Mouse (Mus musculus): ENCODE measurements around the gene Carm1. TPM values are rescaled to one million over a fixed set of nuclear protein-coding genes. Genes with fewer than 3 reads are reported as not detected.

The Carm1 gene
- polyA plus RNA-seq, 1 experiment from 2014 or later, result 78.0 TPM

- no peak for ATAC-seq (replicated peaks; ENCODE audit: low FRiP score)
- no peaks in the 10 kb centered on the region for H3K27me3 ChIP-seq (ENCODE audit: control insufficient read depth, insufficient read depth, low read length)
- WGBS, result 79% methylated on average over 5 of the region's 5 CpGs
- no peak overlapping the region for H3K4me2 ChIP-seq (ENCODE audit: low read depth, low read length, severe bottlenecking)
- no peak overlapping the region for H3K9ac ChIP-seq (ENCODE audit: low read length)
- H3K27ac ChIP-seq (ENCODE audit: low read depth, low read length), result no peak overlapping the region
- H3K36me3 ChIP-seq (ENCODE audit: control insufficient read depth, insufficient read depth, low read length), result no peaks in the 10 kb centered on the region
- no peak for DNase-seq (ENCODE audit: low spot score)
- no peak overlapping the region for H3K4me3 ChIP-seq (ENCODE audit: low read depth, low read length)
- H3K4me1 ChIP-seq (replicated peaks; ENCODE audit: control insufficient read depth, insufficient read depth, low read length), result no peaks in the 10 kb centered on the region
- no peaks in the 10 kb centered on the region for H3K9me3 ChIP-seq (ENCODE audit: control insufficient read depth, low read length)
These were observed 57.4 kb downstream of the Carm1 start for GRCm38 (mm10) chr9:21604119-21604518.

GRCm38 (mm10) chr9:21605865-21606264 is 59.2 kb downstream of the Carm1 start:
- ATAC-seq (replicated peaks; ENCODE audit: low FRiP score), result no peak

GRCm38 (mm10) chr9:21606648-21607047 is 60.0 kb downstream of the Carm1 start:
- no peak for ATAC-seq (replicated peaks; ENCODE audit: low FRiP score)
- H3K4me2 ChIP-seq (ENCODE audit: low read depth, low read length, severe bottlenecking), result no peak overlapping the region
- no peaks in the 10 kb centered on the region for H3K4me1 ChIP-seq (replicated peaks; ENCODE audit: control insufficient read depth, insufficient read depth, low read length)
- no peak for DNase-seq (ENCODE audit: low spot score)
- H3K27ac ChIP-seq (ENCODE audit: low read depth, low read length), result no peak overlapping the region
- H3K9me3 ChIP-seq (ENCODE audit: control insufficient read depth, low read length), result no peaks in the 10 kb centered on the region
- no peak overlapping the region for H3K9ac ChIP-seq (ENCODE audit: low read length)
- H3K27me3 ChIP-seq (ENCODE audit: control insufficient read depth, insufficient read depth, low read length), result no peaks in the 10 kb centered on the region
- WGBS, result 82% methylated on average over 1 of the region's 1 CpGs
- H3K4me3 ChIP-seq (ENCODE audit: low read depth, low read length), result no peak overlapping the region
- H3K36me3 ChIP-seq (ENCODE audit: control insufficient read depth, insufficient read depth, low read length), result no peaks in the 10 kb centered on the region

More at GRCm38 (mm10) chr9:21605865-21606264, 59.2 kb downstream of the Carm1 start:
- Histone ChIP-seq H3K4me2 (ENCODE audit: low read depth, low read length, severe bottlenecking) (no peak overlapping the region), H3K9me3 (ENCODE audit: control insufficient read depth, low read length) (no peaks in the 10 kb centered on the region), H3K9ac (ENCODE audit: low read length) (no peak overlapping the region), H3K36me3 (ENCODE audit: control insufficient read depth, insufficient read depth, low read length) (no peaks in the 10 kb centered on the region), H3K27me3 (ENCODE audit: control insufficient read depth, insufficient read depth, low read length) (no peaks in the 10 kb centered on the region), H3K4me1 (replicated peaks; ENCODE audit: control insufficient read depth, insufficient read depth, low read length) (no peaks in the 10 kb centered on the region), H3K4me3 (ENCODE audit: low read depth, low read length) (no peak overlapping the region), H3K27ac (ENCODE audit: low read depth, low read length) (no peak overlapping the region)
- DNase-seq (ENCODE audit: low spot score), result no peak
- WGBS, result 82% methylated on average over 5 of the region's 5 CpGs

- no peak for DNase-seq (ENCODE audit: low spot score)
- Histone ChIP-seq H3K9me3 (ENCODE audit: control insufficient read depth, low read length) (no peaks in the 10 kb centered on the region), H3K27me3 (ENCODE audit: control insufficient read depth, insufficient read depth, low read length) (no peaks in the 10 kb centered on the region), H3K9ac (ENCODE audit: low read length) (no peak overlapping the region), H3K4me1 (replicated peaks; ENCODE audit: control insufficient read depth, insufficient read depth, low read length) (no peaks in the 10 kb centered on the region), H3K4me3 (ENCODE audit: low read depth, low read length) (no peak overlapping the region), H3K36me3 (ENCODE audit: control insufficient read depth, insufficient read depth, low read length) (no peaks in the 10 kb centered on the region), H3K27ac (ENCODE audit: low read depth, low read length) (no peak overlapping the region), H3K4me2 (ENCODE audit: low read depth, low read length, severe bottlenecking) (no peak overlapping the region)
- 91% methylated on average over 1 of the region's 1 CpGs for WGBS
- ATAC-seq (replicated peaks; ENCODE audit: low FRiP score), result no peak
These were observed 63.2 kb downstream of the Carm1 start for GRCm38 (mm10) chr9:21609861-21610260.

GRCm38 (mm10) chr9:21614864-21615616 is 68.3 kb downstream of the Carm1 start:
- peaks cover 8% of the 10 kb centered on the region; the same call in 1 of the 2 replicates for H3K4me1 ChIP-seq (replicated peaks; ENCODE audit: control insufficient read depth, insufficient read depth, low read length)
- H3K4me2 ChIP-seq (ENCODE audit: low read depth, low read length, severe bottlenecking), result peak overlapping the region; percentile 73
- WGBS, result 79% methylated on average over 15 of the region's 15 CpGs
- no peak for DNase-seq (ENCODE audit: low spot score)
- no peaks in the 10 kb centered on the region for H3K9me3 ChIP-seq (ENCODE audit: control insufficient read depth, low read length)
- no peaks in the 10 kb centered on the region for H3K36me3 ChIP-seq (ENCODE audit: control insufficient read depth, insufficient read depth, low read length)
- ATAC-seq (replicated peaks; ENCODE audit: low FRiP score), result no peak
- H3K27ac ChIP-seq (ENCODE audit: low read depth, low read length), result peak overlapping the region; percentile 94
- peak overlapping the region; percentile 82 for H3K9ac ChIP-seq (ENCODE audit: low read length)
- H3K27me3 ChIP-seq (ENCODE audit: control insufficient read depth, insufficient read depth, low read length), result no peaks in the 10 kb centered on the region
- peak overlapping the region; percentile 72 for H3K4me3 ChIP-seq (ENCODE audit: low read depth, low read length)

GRCm38 (mm10) chr9:21615617-21616231 is 69.0 kb downstream of the Carm1 start, which contains the start of gene Smarca4:
Smarca4 (plus strand) TSS chr9:21616169.
- H3K27me3 ChIP-seq (ENCODE audit: control insufficient read depth, insufficient read depth, low read length), result no peaks in the 10 kb centered on the region
- H3K9ac ChIP-seq (ENCODE audit: low read length), result peak within 1 kb of the TSS; percentile 82
- H3K4me2 ChIP-seq (ENCODE audit: low read depth, low read length, severe bottlenecking), result peak within 1 kb of the TSS; percentile 73
- DNase-seq (ENCODE audit: low spot score) (peak; percentile 100), ATAC-seq (replicated peaks; ENCODE audit: low FRiP score) (peak; percentile 94)
- H3K36me3 ChIP-seq (ENCODE audit: control insufficient read depth, insufficient read depth, low read length), result no peaks in the 10 kb centered on the region
- no peaks in the 10 kb centered on the region for H3K9me3 ChIP-seq (ENCODE audit: control insufficient read depth, low read length)
- under 1% methylated on average over 35 of the region's 45 CpGs for WGBS
- peak within 1 kb of the TSS; percentile 94 for H3K27ac ChIP-seq (ENCODE audit: low read depth, low read length)
- H3K4me3 ChIP-seq (ENCODE audit: low read depth, low read length), result peak within 1 kb of the TSS; percentile 72
- H3K4me1 ChIP-seq (replicated peaks; ENCODE audit: control insufficient read depth, insufficient read depth, low read length), result peaks cover 8% of the 10 kb centered on the region; the same call in 1 of the 2 replicates

- ATAC-seq (replicated peaks; ENCODE audit: low FRiP score) (peak; percentile 86), DNase-seq (ENCODE audit: low spot score) (peak; percentile 96)
- H3K4me1 ChIP-seq (replicated peaks; ENCODE audit: control insufficient read depth, insufficient read depth, low read length), result peaks cover 8% of the 10 kb centered on the region; the same call in 1 of the 2 replicates
- H3K4me2 ChIP-seq (ENCODE audit: low read depth, low read length, severe bottlenecking), result peak overlapping the region; percentile 73
- H3K36me3 ChIP-seq (ENCODE audit: control insufficient read depth, insufficient read depth, low read length), result no peaks in the 10 kb centered on the region
- peak overlapping the region; percentile 72 for H3K4me3 ChIP-seq (ENCODE audit: low read depth, low read length)
- under 1% methylated on average over 48 of the region's 57 CpGs for WGBS
- H3K27ac ChIP-seq (ENCODE audit: low read depth, low read length), result peak overlapping the region; percentile 92
- no peaks in the 10 kb centered on the region for H3K9me3 ChIP-seq (ENCODE audit: control insufficient read depth, low read length)
- no peaks in the 10 kb centered on the region for H3K27me3 ChIP-seq (ENCODE audit: control insufficient read depth, insufficient read depth, low read length)
- peak overlapping the region; percentile 80 for H3K9ac ChIP-seq (ENCODE audit: low read length)
These were observed 69.6 kb downstream of the Carm1 start for GRCm38 (mm10) chr9:21616232-21616781.

GRCm38 (mm10) chr9:21617066-21617465 is 70.4 kb downstream of the Carm1 start:
- Histone ChIP-seq H3K9ac (ENCODE audit: low read length) (peak overlapping the region; percentile 80), H3K4me1 (replicated peaks; ENCODE audit: control insufficient read depth, insufficient read depth, low read length) (peaks cover 8% of the 10 kb centered on the region; the same call in 1 of the 2 replicates), H3K4me2 (ENCODE audit: low read depth, low read length, severe bottlenecking) (peak overlapping the region; percentile 73), H3K4me3 (ENCODE audit: low read depth, low read length) (peak overlapping the region; percentile 72), H3K27me3 (ENCODE audit: control insufficient read depth, insufficient read depth, low read length) (no peaks in the 10 kb centered on the region), H3K36me3 (ENCODE audit: control insufficient read depth, insufficient read depth, low read length) (no peaks in the 10 kb centered on the region), H3K9me3 (ENCODE audit: control insufficient read depth, low read length) (no peaks in the 10 kb centered on the region), H3K27ac (ENCODE audit: low read depth, low read length) (peak overlapping the region; percentile 92)
- DNase-seq (ENCODE audit: low spot score) (peak; percentile 56), ATAC-seq (replicated peaks; ENCODE audit: low FRiP score) (no peak)
- 6% methylated on average over 10 of the region's 10 CpGs for WGBS
